Mouse (Mus musculus): ENCODE measurements at regions not wholly inside any gene's neighbourhood (a gene's known extent, or its start where the extent isn't known, plus 50 kb on each side); places are given as distances from the start of the nearest gene placed in this dataset.

DNA sequence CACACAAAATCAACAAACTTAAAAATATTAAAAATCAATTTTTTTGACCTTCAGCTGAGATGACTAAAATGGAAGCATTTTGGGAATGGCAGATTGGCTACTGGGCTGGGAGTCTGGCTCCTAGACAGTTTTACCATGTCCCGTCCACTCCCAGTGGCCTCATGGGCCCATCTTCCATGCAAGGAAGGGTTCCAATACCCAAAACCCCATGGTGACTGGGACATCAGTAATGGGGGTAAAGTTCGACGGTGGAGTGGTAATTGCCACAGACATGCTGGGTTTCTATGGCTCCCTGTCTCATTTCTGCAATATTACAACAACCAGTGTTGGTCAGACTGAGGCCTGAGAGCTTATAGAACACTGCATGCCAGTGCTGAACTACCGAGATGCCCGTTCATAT is 82.2 kb downstream of the Il20rb start:
- no peak for DNase-seq (ENCODE audit: low spot score in 2 of 2)

DNA sequence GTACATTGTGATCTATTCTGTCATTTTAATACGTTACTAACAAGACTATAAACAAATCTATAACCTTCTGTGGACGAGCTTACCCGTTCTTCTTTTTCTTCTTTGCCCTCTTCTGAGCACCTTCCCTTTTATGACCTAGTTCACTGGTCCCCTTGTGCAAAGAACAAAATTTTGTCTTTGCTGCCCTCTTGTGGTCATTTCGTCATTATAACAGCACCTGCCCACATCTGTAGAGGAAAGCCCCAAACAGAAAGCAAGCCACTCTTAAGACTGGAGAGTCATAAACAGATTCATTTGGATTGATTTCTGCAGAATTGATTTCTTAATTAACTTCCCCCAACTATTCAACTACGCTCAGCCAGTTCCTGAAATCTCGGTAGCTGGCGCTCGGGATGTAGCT is 86.2 kb downstream of the Il20rb start:
- DNase-seq (ENCODE audit: low spot score in 2 of 2) = peak; percentile 13 to 29

DNA sequence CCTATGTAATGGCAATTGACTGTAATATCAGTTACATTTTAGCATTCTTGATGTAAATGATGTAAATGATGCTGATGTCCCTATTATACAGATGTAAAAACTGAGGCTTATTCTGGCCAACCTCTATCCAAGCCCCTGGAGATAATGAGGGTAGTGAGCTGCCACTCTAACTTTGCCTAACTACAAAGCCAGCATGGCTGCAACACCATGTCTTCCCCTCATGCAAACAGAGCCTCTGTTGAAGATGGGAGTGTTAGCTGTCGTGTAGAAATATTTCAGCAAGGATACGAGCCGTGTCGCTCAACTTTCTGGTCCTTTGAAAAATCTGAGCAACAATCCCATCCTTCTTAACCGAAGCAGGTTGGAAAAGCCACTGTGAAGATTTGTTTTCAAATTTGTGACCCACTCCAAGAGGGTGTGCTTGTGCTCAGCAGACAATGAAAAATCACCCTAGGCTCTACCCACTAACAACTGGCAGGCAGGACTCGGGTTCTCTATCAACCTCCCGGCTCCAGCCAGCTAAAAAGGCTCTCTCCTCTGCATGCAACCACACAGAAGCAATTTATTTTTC is 90.2 kb downstream of the Il20rb start:
- no peak for DNase-seq (ENCODE audit: low spot score in 2 of 2)

DNA sequence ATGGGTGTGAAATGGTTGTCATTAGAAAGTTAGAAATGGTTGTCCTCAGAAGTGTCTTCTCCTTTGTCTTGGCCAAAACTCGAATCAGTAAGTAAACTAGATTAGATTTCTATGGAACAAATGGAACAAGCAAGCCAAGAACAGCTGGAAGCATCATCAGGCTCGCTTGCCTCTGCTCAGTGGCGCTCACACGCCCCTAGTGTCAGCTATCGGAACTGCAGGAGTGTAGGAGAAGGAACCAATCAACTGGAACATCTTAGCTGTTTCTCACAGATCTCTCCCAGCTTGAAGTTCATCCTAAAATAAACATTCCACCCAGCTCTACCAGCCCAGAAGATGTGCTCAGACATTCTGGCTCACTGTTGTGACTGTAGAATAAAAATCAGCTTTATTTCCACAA is 90.9 kb downstream of the Il20rb start:
- DNase-seq (ENCODE audit: low spot score in 2 of 2) = peak; percentile 35 to 70

- no peak for DNase-seq (ENCODE audit: low spot score in 2 of 2)
Measured at GRCm38 (mm10) chr9:100394632-100395031, 92.0 kb downstream of the Il20rb start.

DNA sequence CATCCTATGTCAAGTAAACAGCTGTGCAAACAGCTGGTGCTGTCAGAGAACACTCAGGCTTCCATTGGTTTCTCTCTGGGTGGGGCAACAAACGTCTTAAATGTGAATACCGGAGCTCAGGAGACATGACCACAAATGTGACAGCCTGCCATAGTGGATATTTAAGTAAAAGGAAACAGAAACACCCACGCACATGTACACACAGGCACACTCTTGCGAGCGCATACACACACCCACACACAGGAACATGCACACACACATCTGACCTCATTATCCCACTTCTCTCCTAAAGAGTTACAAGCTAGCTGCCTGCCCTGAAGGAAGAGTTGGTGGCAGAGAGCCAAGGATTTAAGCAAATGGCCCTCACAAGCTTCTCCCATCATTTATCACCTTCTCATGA is 92.4 kb downstream of the Il20rb start:
- DNase-seq (ENCODE audit: low spot score in 2 of 2) = no peak

- no peak for DNase-seq (ENCODE audit: low spot score in 2 of 2)
Measured at GRCm38 (mm10) chr9:100392262-100392661, 94.3 kb downstream of the Il20rb start.

GRCm38 (mm10) chr9:100391566-100392213 is 94.9 kb downstream of the Il20rb start:
- no peak for DNase-seq (ENCODE audit: low spot score in 2 of 2)

DNA sequence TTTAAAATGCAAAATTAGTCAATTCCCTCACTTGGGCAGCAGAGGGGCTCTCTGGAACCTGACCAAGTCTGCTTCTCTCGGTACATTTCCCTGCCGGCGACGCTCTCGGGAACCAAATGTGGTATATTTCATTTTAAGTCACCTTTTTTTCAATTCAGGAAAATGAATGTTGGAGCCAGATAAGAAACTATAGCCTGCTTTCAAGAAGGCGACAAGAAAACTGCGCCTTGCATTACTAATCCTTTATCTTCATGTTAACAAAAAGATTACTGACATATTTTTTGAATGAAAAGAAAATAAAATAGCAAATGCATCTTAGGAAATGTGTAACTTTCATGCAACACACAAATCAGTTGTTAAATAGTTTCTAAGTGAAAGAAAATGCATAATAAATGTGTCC is 98.2 kb downstream of the Il20rb start:
- DNase-seq (ENCODE audit: low spot score in 2 of 2) = no peak

GRCm38 (mm10) chr9:100387171-100387685 is 99.4 kb downstream of the Il20rb start:
- no peak for DNase-seq (ENCODE audit: low spot score in 2 of 2)

GRCm38 (mm10) chr9:100382492-100382891 is 104.1 kb downstream of the Il20rb start:
- peak; percentile 8 to 69 for DNase-seq (ENCODE audit: low spot score in 2 of 2)

DNA sequence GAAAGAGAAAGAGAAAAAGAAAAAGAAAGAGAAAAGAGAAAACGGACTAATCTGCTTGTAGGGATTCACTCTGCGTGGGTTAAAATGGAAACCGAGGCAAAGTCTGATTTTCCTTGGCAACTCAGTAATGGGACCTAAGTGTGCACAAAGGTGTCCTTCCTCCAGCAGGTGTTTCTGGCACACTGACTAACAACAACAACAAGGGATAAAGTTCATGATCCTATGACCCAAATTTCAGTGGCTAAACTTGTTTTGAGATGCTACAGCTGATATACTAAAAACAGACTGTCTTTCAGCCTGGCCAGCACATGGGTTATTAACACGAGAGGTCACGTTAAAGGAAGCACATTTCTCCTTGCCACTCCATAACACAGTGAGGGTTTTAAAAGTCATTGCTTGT is 116.7 kb downstream of the Il20rb start:
- DNase-seq (ENCODE audit: low spot score in 2 of 2) = no peak

DNA sequence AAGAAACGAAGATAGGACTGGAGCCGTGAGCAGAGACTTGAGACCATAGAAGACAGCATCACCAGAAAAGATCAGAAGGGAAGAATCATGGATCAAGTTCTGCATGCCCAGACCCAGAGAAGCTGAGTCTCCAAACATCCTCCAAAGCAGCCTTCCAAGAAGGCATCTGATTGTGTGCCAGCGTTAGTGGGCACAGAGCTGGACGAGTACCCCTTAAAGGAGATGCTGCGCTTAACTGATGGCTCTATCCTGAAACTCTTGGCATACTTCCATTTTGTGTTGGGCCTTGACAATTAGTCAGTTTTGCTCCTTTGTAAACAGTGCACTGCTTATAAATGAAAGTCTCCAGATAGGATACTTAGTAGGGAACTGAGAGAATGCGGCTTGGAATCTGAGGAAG is 119.8 kb downstream of the Il20rb start:
- DNase-seq (ENCODE audit: low spot score in 2 of 2) = no peak

GRCm38 (mm10) chr9:100359934-100360716 is 126.5 kb downstream of the Il20rb start:
- no peak for DNase-seq (ENCODE audit: low spot score in 2 of 2)

- DNase-seq (ENCODE audit: low spot score in 2 of 2) = no peak
Measured at GRCm38 (mm10) chr9:100357553-100357952, 129.0 kb downstream of the Il20rb start.

GRCm38 (mm10) chr9:100340796-100341195 is 145.8 kb downstream of the Il20rb start:
- no peak for DNase-seq (ENCODE audit: low spot score in 2 of 2)

DNA sequence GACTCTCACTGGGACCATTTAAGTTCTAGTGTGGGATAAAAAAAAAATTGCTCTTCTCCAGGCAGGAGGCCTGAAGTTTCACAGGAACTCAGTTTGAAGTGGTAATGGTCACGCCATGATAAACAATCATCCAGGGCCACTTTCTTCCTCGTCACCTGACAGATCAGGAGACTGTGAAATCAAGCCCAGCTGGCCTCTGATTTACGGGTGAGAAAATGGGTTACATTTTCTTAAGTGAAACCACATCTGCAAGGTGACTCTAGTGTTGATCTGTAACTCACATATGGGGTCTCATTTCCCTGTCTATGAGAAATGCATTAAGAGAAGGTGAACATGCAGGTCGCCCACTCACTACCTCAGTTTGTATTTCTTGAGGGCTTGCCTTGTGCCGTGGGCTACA is 178.8 kb downstream of the Il20rb start:
- no peak for DNase-seq (ENCODE audit: low spot score in 2 of 2)

DNA sequence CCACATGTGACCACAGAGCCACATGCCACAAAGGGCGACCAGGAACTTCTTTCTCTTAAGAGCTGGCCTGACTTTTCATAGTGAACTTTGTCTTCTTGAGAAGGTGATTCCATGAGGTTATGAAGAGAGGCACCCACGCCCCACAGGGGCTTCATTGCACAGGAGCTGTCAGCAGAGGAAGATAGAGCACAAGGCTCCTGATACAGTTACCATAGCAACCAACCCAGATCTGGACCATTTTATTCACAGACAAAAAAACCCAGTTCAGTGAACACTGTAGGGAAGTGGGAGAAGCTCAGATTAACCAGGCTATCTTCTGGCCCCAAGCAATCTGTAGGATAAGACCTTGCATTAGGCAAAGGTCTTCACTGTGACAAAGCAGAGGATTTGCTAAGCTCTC is 179.2 kb downstream of the Il20rb start:
- DNase-seq (ENCODE audit: low spot score in 2 of 2) = no peak

- no peak for DNase-seq (ENCODE audit: low spot score in 2 of 2)
Measured at GRCm38 (mm10) chr9:100303762-100304161, 182.8 kb downstream of the Il20rb start.

- peak in 1 of 2 experiments; percentile 19 for DNase-seq (ENCODE audit: low spot score in 2 of 2)
Measured at GRCm38 (mm10) chr9:100301613-100302012, 185.0 kb downstream of the Il20rb start.

DNA sequence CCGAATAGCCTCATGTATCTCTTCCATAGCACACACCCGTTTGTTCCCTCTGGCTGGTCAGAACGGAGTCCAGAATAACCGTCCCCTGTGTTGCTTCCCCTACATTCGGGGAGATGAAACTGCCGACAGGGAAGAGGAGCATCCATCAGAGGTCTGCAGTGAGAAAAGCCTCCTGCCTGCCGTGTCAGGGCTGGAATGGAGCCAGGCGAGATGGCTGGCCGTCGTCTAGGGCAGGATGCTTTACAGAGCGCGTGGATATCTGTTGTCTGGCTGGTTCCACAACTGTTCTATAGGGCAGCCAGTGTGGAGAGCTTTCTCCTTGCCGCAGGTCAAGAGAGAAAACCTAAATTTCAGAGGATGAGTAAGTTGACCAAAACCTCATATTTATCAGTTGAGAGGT is 209.2 kb downstream of the Il20rb start:
- DNase-seq (ENCODE audit: low spot score in 2 of 2) = no peak

Measured in layer of hippocampus, adult 8-10 months (tissue).